Mouse (Mus musculus): Measurements from ENCODE around the gene Npcd. TPM values are rescaled to one million over a fixed set of nuclear protein-coding genes. Genes with fewer than 3 reads are reported as not detected.

The Npcd gene
- polyA plus RNA-seq, 1 experiment from 2014 or later, result 0.64 TPM

GRCm38 (mm10) chr15:79763001-79763400, 71.0 kb downstream of the Npcd start:
- WGBS (ENCODE audit: insufficient replicate concordance), result 78% methylated on average over 9 of the region's 9 CpGs
- no peak overlapping the region for H3K4me3 ChIP-seq (ENCODE audit: low read depth, low read length)
- H3K27me3 ChIP-seq (ENCODE audit: control insufficient read depth, insufficient read depth, low read length), result no peaks in the 10 kb centered on the region
- no peak overlapping the region for H3K4me2 ChIP-seq
- no peak for ATAC-seq (replicated peaks; ENCODE audit: insufficient number of reproducible peaks, low FRiP score, low TSS enrichment)
- H3K27ac ChIP-seq (ENCODE audit: low read depth, low read length), result no peak overlapping the region
- 0 out of 2 replicates have a peak, but pooled peaks cover 2% of the 10 kb centered on the region for H3K36me3 ChIP-seq (ENCODE audit: control insufficient read depth, insufficient read depth, low read length)
- no peaks in the 10 kb centered on the region for H3K9me3 ChIP-seq (replicated peaks; ENCODE audit: control insufficient read depth, low read length)
- H3K4me1 ChIP-seq (ENCODE audit: control insufficient read depth, insufficient read depth, low read length), result peaks cover 11% of the 10 kb centered on the region
- H3K9ac ChIP-seq (ENCODE audit: low read depth, low read length), result no peak overlapping the region

- WGBS (ENCODE audit: insufficient replicate concordance), result 89% methylated on average over 6 of the region's 6 CpGs
- Histone ChIP-seq H3K27me3 (ENCODE audit: control insufficient read depth, insufficient read depth, low read length) (no peaks in the 10 kb centered on the region), H3K4me3 (ENCODE audit: low read depth, low read length) (no peak overlapping the region), H3K9me3 (replicated peaks; ENCODE audit: control insufficient read depth, low read length) (no peaks in the 10 kb centered on the region), H3K4me2 (no peak overlapping the region), H3K36me3 (ENCODE audit: control insufficient read depth, insufficient read depth, low read length) (0 out of 2 replicates have a peak, but pooled peaks cover 2% of the 10 kb centered on the region), H3K4me1 (ENCODE audit: control insufficient read depth, insufficient read depth, low read length) (no peaks in the 10 kb centered on the region; the same call in none of the 2 replicates), H3K27ac (ENCODE audit: low read depth, low read length) (no peak overlapping the region), H3K9ac (ENCODE audit: low read depth, low read length) (no peak overlapping the region)
- no peak for ATAC-seq (replicated peaks; ENCODE audit: insufficient number of reproducible peaks, low FRiP score, low TSS enrichment)
These were observed 73.1 kb downstream of the Npcd start for GRCm38 (mm10) chr15:79760956-79761355.

- Histone ChIP-seq H3K4me1 (ENCODE audit: control insufficient read depth, insufficient read depth, low read length) (no peaks in the 10 kb centered on the region), H3K4me2 (no peak overlapping the region), H3K9me3 (replicated peaks; ENCODE audit: control insufficient read depth, low read length) (no peaks in the 10 kb centered on the region), H3K36me3 (ENCODE audit: control insufficient read depth, insufficient read depth, low read length) (no peaks in the 10 kb centered on the region), H3K27ac (ENCODE audit: low read depth, low read length) (no peak overlapping the region), H3K27me3 (ENCODE audit: control insufficient read depth, insufficient read depth, low read length) (no peaks in the 10 kb centered on the region), H3K9ac (ENCODE audit: low read depth, low read length) (no peak overlapping the region), H3K4me3 (ENCODE audit: low read depth, low read length) (no peak overlapping the region)
- no peak for ATAC-seq (replicated peaks; ENCODE audit: insufficient number of reproducible peaks, low FRiP score, low TSS enrichment)
- WGBS (ENCODE audit: insufficient replicate concordance), result 83% methylated on average over 3 of the region's 3 CpGs
These were observed 76.9 kb downstream of the Npcd start for GRCm38 (mm10) chr15:79757118-79757517.

DNA sequence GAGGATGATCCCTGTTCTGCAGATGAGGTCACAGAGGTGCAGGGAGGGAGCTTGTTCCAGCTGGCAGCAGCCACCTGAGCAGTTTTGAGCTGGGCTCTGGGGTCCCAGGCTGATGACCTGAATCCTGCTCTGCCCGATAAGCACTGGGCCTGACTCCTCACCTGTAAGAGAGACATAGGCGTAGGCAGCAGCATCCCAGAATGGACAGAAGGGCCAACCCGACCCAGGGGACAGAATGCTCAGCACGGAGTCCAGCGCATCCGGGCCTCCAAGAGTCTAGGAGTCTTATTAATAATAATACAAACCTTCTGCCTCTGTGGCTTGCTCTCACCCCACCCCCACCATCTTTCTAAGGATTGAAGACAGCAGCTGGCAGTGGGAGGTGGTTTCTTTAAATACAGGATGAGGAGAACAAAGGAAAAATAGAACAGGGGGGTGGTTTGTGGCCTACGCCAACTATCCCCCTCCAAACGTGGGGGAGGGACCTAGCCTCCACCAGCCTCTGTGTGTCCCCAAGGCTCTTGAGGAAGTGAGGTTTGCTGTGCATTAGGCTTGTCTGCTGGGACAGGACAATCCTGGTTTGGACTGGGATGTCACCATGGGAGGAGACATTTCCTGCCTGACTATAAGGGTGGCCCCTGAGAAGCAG, 77.9 kb downstream of the Npcd start:
- Histone ChIP-seq H3K4me2 (no peak overlapping the region), H3K27ac (ENCODE audit: low read depth, low read length) (no peak overlapping the region), H3K27me3 (ENCODE audit: control insufficient read depth, insufficient read depth, low read length) (no peaks in the 10 kb centered on the region), H3K9me3 (replicated peaks; ENCODE audit: control insufficient read depth, low read length) (no peaks in the 10 kb centered on the region), H3K4me3 (ENCODE audit: low read depth, low read length) (no peak overlapping the region), H3K4me1 (ENCODE audit: control insufficient read depth, insufficient read depth, low read length) (no peaks in the 10 kb centered on the region), H3K9ac (ENCODE audit: low read depth, low read length) (no peak overlapping the region), H3K36me3 (ENCODE audit: control insufficient read depth, insufficient read depth, low read length) (no peaks in the 10 kb centered on the region)
- WGBS (ENCODE audit: insufficient replicate concordance), result 78% methylated on average over 8 of the region's 8 CpGs
- no peak for ATAC-seq (replicated peaks; ENCODE audit: insufficient number of reproducible peaks, low FRiP score, low TSS enrichment)

DNA sequence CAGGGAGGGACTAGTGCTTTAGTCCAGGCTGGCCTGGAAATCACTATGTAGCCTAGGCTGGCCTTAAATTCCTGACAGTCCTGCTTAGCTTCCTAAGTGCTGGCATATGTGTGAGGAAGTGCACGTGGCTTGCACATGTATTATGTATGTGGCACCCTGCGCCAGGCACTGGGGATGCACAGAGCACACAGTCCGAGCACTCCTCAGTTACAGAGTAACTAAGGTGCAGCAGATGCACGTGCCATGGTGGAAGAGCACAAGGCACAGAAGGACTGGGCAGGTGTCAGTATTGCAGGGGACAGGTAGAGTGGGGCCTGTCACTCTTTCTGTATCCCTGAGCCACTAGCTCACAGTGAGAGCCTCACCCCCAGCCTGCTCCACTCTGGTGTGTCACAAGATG, 78.9 kb downstream of the Npcd start:
- 72% methylated on average over 4 of the region's 4 CpGs for WGBS (ENCODE audit: insufficient replicate concordance)
- ATAC-seq (replicated peaks; ENCODE audit: insufficient number of reproducible peaks, low FRiP score, low TSS enrichment), result no peak; the same call in 1 of the 2 replicates
- Histone ChIP-seq H3K27me3 (ENCODE audit: control insufficient read depth, insufficient read depth, low read length) (no peaks in the 10 kb centered on the region), H3K4me3 (ENCODE audit: low read depth, low read length) (no peak overlapping the region), H3K9me3 (replicated peaks; ENCODE audit: control insufficient read depth, low read length) (no peaks in the 10 kb centered on the region), H3K4me1 (ENCODE audit: control insufficient read depth, insufficient read depth, low read length) (no peaks in the 10 kb centered on the region), H3K27ac (ENCODE audit: low read depth, low read length) (no peak overlapping the region), H3K4me2 (no peak overlapping the region), H3K36me3 (ENCODE audit: control insufficient read depth, insufficient read depth, low read length) (no peaks in the 10 kb centered on the region), H3K9ac (ENCODE audit: low read depth, low read length) (no peak overlapping the region)

- Histone ChIP-seq H3K36me3 (ENCODE audit: control insufficient read depth, insufficient read depth, low read length) (no peaks in the 10 kb centered on the region), H3K27me3 (ENCODE audit: control insufficient read depth, insufficient read depth, low read length) (no peaks in the 10 kb centered on the region), H3K9me3 (replicated peaks; ENCODE audit: control insufficient read depth, low read length) (no peaks in the 10 kb centered on the region), H3K4me1 (ENCODE audit: control insufficient read depth, insufficient read depth, low read length) (no peaks in the 10 kb centered on the region), H3K4me2 (no peak overlapping the region), H3K4me3 (ENCODE audit: low read depth, low read length) (no peak overlapping the region), H3K27ac (ENCODE audit: low read depth, low read length) (no peak overlapping the region), H3K9ac (ENCODE audit: low read depth, low read length) (no peak overlapping the region)
- WGBS (ENCODE audit: insufficient replicate concordance), result 54% methylated on average over 4 of the region's 4 CpGs
- no peak for ATAC-seq (replicated peaks; ENCODE audit: insufficient number of reproducible peaks, low FRiP score, low TSS enrichment)
These were observed 80.2 kb downstream of the Npcd start for GRCm38 (mm10) chr15:79753873-79754272.

GRCm38 (mm10) chr15:79753420-79753752, 80.7 kb downstream of the Npcd start:
- H3K4me2 ChIP-seq, result no peak overlapping the region
- H3K36me3 ChIP-seq (ENCODE audit: control insufficient read depth, insufficient read depth, low read length), result no peaks in the 10 kb centered on the region
- H3K9me3 ChIP-seq (replicated peaks; ENCODE audit: control insufficient read depth, low read length), result no peaks in the 10 kb centered on the region
- H3K9ac ChIP-seq (ENCODE audit: low read depth, low read length), result no peak overlapping the region
- H3K27me3 ChIP-seq (ENCODE audit: control insufficient read depth, insufficient read depth, low read length), result no peaks in the 10 kb centered on the region
- peak; percentile 47; the same call in 1 of the 2 replicates for ATAC-seq (replicated peaks; ENCODE audit: insufficient number of reproducible peaks, low FRiP score, low TSS enrichment)
- H3K4me1 ChIP-seq (ENCODE audit: control insufficient read depth, insufficient read depth, low read length), result no peaks in the 10 kb centered on the region
- H3K27ac ChIP-seq (ENCODE audit: low read depth, low read length), result no peak overlapping the region
- no peak overlapping the region for H3K4me3 ChIP-seq (ENCODE audit: low read depth, low read length)
- WGBS (ENCODE audit: insufficient replicate concordance), result 74% methylated on average over 3 of the region's 3 CpGs

DNA sequence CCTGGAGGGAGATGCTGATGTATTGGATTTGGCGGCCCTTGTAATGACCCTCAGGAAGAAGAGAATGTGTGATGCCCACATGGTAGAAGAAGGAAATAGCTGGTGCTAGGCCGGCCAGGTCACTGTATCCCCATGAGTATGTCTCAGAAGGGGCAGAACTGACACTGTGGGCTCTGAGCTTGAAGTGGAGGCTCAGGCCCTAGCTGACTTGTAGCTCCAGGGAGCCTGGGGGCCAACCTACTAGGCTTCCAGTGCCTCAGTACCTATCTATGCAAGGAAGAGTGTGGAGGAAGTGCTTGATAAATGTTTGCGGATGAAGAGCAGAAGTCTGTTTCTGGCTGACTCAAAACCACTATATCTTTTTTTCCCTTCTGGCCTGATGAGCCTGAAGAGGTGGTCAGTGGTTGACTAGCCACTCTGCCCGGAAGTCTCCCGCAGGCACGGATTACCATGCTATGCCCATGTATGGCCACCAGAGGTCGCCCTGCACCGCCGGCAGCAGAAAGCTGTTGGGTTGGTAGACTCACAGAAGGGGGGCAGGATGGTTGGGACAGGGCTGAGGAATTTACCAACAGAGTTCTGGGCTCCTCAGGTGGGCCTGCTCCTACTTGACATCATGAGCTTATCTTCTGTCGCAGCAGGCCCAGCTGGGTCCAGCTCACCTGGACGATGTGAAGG, 81.2 kb downstream of the Npcd start:
- H3K27ac ChIP-seq (ENCODE audit: low read depth, low read length), result no peak overlapping the region
- no peak for ATAC-seq (replicated peaks; ENCODE audit: insufficient number of reproducible peaks, low FRiP score, low TSS enrichment)
- no peaks in the 10 kb centered on the region for H3K36me3 ChIP-seq (ENCODE audit: control insufficient read depth, insufficient read depth, low read length)
- no peak overlapping the region for H3K9ac ChIP-seq (ENCODE audit: low read depth, low read length)
- H3K4me2 ChIP-seq, result no peak overlapping the region
- H3K27me3 ChIP-seq (ENCODE audit: control insufficient read depth, insufficient read depth, low read length), result no peaks in the 10 kb centered on the region
- H3K9me3 ChIP-seq (replicated peaks; ENCODE audit: control insufficient read depth, low read length), result no peaks in the 10 kb centered on the region
- WGBS (ENCODE audit: insufficient replicate concordance), result 23% methylated on average over 11 of the region's 11 CpGs
- no peak overlapping the region for H3K4me3 ChIP-seq (ENCODE audit: low read depth, low read length)
- no peaks in the 10 kb centered on the region for H3K4me1 ChIP-seq (ENCODE audit: control insufficient read depth, insufficient read depth, low read length)

DNA sequence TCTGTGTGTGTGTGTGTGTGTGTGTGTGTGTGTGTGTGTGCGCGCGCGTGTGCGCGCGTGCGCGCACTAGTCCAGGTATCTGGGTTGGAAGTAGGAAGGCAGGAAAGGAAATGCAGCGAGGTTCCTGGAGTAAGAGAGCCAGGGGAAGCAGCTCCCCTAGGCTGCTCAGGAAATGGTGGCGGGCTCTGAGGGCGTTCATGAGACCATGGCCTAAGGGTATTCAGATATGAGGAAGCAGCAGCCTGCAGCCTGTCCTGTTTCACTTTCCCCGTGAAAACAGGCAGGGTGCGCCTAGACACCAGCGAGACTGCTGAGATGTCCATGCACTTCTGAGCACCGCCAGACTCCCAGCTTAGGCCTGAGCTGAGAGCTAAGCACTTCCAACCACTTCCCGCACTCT, 82.3 kb downstream of the Npcd start:
- Histone ChIP-seq H3K4me3 (ENCODE audit: low read depth, low read length) (no peak overlapping the region), H3K36me3 (ENCODE audit: control insufficient read depth, insufficient read depth, low read length) (no peaks in the 10 kb centered on the region), H3K4me2 (no peak overlapping the region), H3K27me3 (ENCODE audit: control insufficient read depth, insufficient read depth, low read length) (no peaks in the 10 kb centered on the region), H3K27ac (ENCODE audit: low read depth, low read length) (no peak overlapping the region), H3K9me3 (replicated peaks; ENCODE audit: control insufficient read depth, low read length) (no peaks in the 10 kb centered on the region), H3K9ac (ENCODE audit: low read depth, low read length) (no peak overlapping the region), H3K4me1 (ENCODE audit: control insufficient read depth, insufficient read depth, low read length) (no peaks in the 10 kb centered on the region)
- ATAC-seq (replicated peaks; ENCODE audit: insufficient number of reproducible peaks, low FRiP score, low TSS enrichment), result no peak
- WGBS (ENCODE audit: insufficient replicate concordance), result 74% methylated on average over 17 of the region's 17 CpGs
